Mouse (Mus musculus) kidney, postnatal 0 days (tissue): Measurements from ENCODE around the gene Sugt1. TPM values are rescaled to one million over a fixed set of nuclear protein-coding genes. Genes with fewer than 3 reads are reported as not detected.

ENCODE experiments used
- ATAC-seq: fragments of 200-750 bp; cut with Nextera tagmentation; replicated peaks from 2 replicates; pipeline ENCODE4 v1.8.0; 2017; ENCODE audit warnings: low read depth, moderate number of reproducible peaks, moderate TSS enrichment, moderate library complexity; ENCODE audit not compliant: low FRiP score
- DNase-seq: peaks from one replicate; pipeline ENCODE4 v3.0.0-alpha.2; 2016; ENCODE audit warnings: low spot score
- H3K27ac ChIP-seq: fragments of 300-500 bp; sonication (generic); 2 replicates; pipeline ENCODE4 v1.5.1; 2014; ENCODE audit warnings: mild to moderate bottlenecking
- H3K27me3 ChIP-seq: fragments of 300-500 bp; sonication (generic); 2 replicates; pipeline ENCODE4 v1.6.1; 2014; ENCODE audit warnings: low read length, mixed read lengths; ENCODE audit not compliant: insufficient read depth
- H3K36me3 ChIP-seq: fragments of 300-500 bp; sonication (generic); 2 replicates; pipeline ENCODE4 v1.6.1; 2014; ENCODE audit warnings: low read length, mixed read lengths; ENCODE audit not compliant: insufficient read depth
- H3K4me1 ChIP-seq: fragments of 300-500 bp; sonication (generic); replicated peaks from 2 replicates; pipeline ENCODE4 v1.6.1; 2014; ENCODE audit warnings: antibody characterized with exemption, low read length, mixed read lengths; ENCODE audit not compliant: insufficient read depth
- H3K4me2 ChIP-seq: fragments of 300-500 bp; sonication (generic); 2 replicates; pipeline ENCODE4 v1.6.1; 2014; ENCODE audit warnings: mild to moderate bottlenecking, low read length, moderate library complexity, mixed read lengths
- H3K4me3 ChIP-seq: fragments of 300-500 bp; sonication (generic); replicated peaks from 2 replicates; pipeline ENCODE4 v1.5.1; 2014; ENCODE audit warnings: low read depth, low read length
- H3K9ac ChIP-seq: fragments of 300-500 bp; sonication (generic); 2 replicates; pipeline ENCODE4 v1.6.1; 2014; ENCODE audit warnings: low read depth, low read length
- H3K9me3 ChIP-seq: fragments of 300-500 bp; sonication (generic); replicated peaks from 2 replicates; pipeline ENCODE4 v1.6.1; 2016; ENCODE audit warnings: low read length, inconsistent platforms, mixed read lengths
- CTCF ChIP-seq: IDR thresholded peaks from 2 replicates; pipeline ENCODE4 v1.5.1; 2016; ENCODE audit warnings: antibody characterized with exemption, low read depth, mild to moderate bottlenecking, moderate library complexity
- WGBS: fragments of 180-500 bp; shearing (Covaris S2); extraction: QIAGEN DNeasy Blood & Tissue Kit; methylation state at CpG from one replicate; pipeline ENCODE4 v1.1.7; 2014; 5-methylcytosine and 5-hydroxymethylcytosine counted together
- polyA plus RNA-seq: library from polyadenylated mRNA; unstranded; fragments of >200 nt; fragmentation: Nextera tagmentation; extraction: Ambion mirVana; gene quantifications from 2 replicates; pipeline ENCODE4 v1.2.1, GENCODE M21; 2015

Sugt1 gene
- polyA plus RNA-seq, 1 experiment from 2014 or later: 119 TPM

- peak; percentile 88 for DNase-seq
- ATAC-seq: no peak
- Histone ChIP-seq H3K9me3 (no peaks in the 10 kb centered on the region), H3K4me2 (no peak overlapping the region), H3K4me3 (no peak overlapping the region), H3K27me3 (no peaks in the 10 kb centered on the region), H3K4me1 (no peaks in the 10 kb centered on the region), H3K9ac (no peak overlapping the region), H3K36me3 (peaks cover 16% of the 10 kb centered on the region), H3K27ac (no peak overlapping the region)
- WGBS: 21% methylated on average over 5 of the region's 5 CpGs
- TF ChIP-seq CTCF: peak; percentile 78
These were observed 24.7 kb upstream of the Sugt1 start for GRCm38 (mm10) chr14:79562745-79563144.

GRCm38 (mm10) chr14:79564784-79565183 lies 22.7 kb upstream of the Sugt1 start:
- H3K4me3 ChIP-seq: no peak overlapping the region
- WGBS: 77% methylated on average over 6 of the region's 6 CpGs
- H3K27ac ChIP-seq: no peak overlapping the region
- peak; percentile 12 for DNase-seq
- TF ChIP-seq CTCF: peak; percentile 54
- no peak overlapping the region for H3K4me2 ChIP-seq
- no peaks in the 10 kb centered on the region for H3K27me3 ChIP-seq
- no peaks in the 10 kb centered on the region for H3K4me1 ChIP-seq
- no peak for ATAC-seq
- H3K9ac ChIP-seq: no peak overlapping the region
- H3K9me3 ChIP-seq: no peaks in the 10 kb centered on the region
- H3K36me3 ChIP-seq: peaks cover 26% of the 10 kb centered on the region

- no peaks in the 10 kb centered on the region for H3K27me3 ChIP-seq
- ATAC-seq (no peak), DNase-seq (no peak)
- H3K36me3 ChIP-seq: peaks cover 19% of the 10 kb centered on the region
- 82% methylated on average over 13 of the region's 13 CpGs for WGBS
- H3K9me3 ChIP-seq: no peaks in the 10 kb centered on the region
- H3K27ac ChIP-seq: no peak overlapping the region
- H3K4me1 ChIP-seq: no peaks in the 10 kb centered on the region
- H3K9ac ChIP-seq: no peak overlapping the region
- H3K4me2 ChIP-seq: no peak overlapping the region
- no peak for TF ChIP-seq CTCF
- no peak overlapping the region for H3K4me3 ChIP-seq
These were observed 13.9 kb upstream of the Sugt1 start for GRCm38 (mm10) chr14:79573482-79574191.

- Histone ChIP-seq H3K4me3 (no peak overlapping the region), H3K27ac (no peak overlapping the region), H3K4me1 (no peaks in the 10 kb centered on the region), H3K9ac (no peak overlapping the region), H3K4me2 (no peak overlapping the region), H3K9me3 (no peaks in the 10 kb centered on the region), H3K27me3 (no peaks in the 10 kb centered on the region), H3K36me3 (peaks cover 17% of the 10 kb centered on the region)
- ATAC-seq (no peak), DNase-seq (no peak)
- WGBS: 96% methylated on average over 1 of the region's 1 CpGs
- no peak for TF ChIP-seq CTCF
These were observed 13.1 kb upstream of the Sugt1 start for GRCm38 (mm10) chr14:79574361-79574760.

- Histone ChIP-seq H3K4me1 (peaks cover 7% of the 10 kb centered on the region; the same call in 1 of the 2 replicates), H3K27ac (no peak overlapping the region), H3K4me2 (no peak overlapping the region), H3K9ac (no peak overlapping the region), H3K4me3 (no peak overlapping the region), H3K27me3 (no peaks in the 10 kb centered on the region), H3K36me3 (peaks cover 8% of the 10 kb centered on the region; the same call in 1 of the 2 replicates), H3K9me3 (no peaks in the 10 kb centered on the region)
- ATAC-seq: no peak
- no peak for TF ChIP-seq CTCF
- DNase-seq: no peak
- WGBS: 77% methylated on average over 5 of the region's 5 CpGs
These were observed 3.8 kb upstream of the Sugt1 start for GRCm38 (mm10) chr14:79583526-79584245.

GRCm38 (mm10) chr14:79586499-79587138 lies 872 bp upstream of the Sugt1 start:
- ATAC-seq: no peak
- 34% methylated on average over 16 of the region's 16 CpGs for WGBS
- peak overlapping the region; percentile 73 for H3K9ac ChIP-seq

More at GRCm38 (mm10) chr14:79586499-79587138, 872 bp upstream of the Sugt1 start:
- DNase-seq: no peak
- no peaks in the 10 kb centered on the region for H3K36me3 ChIP-seq
- peak overlapping the region; percentile 76 for H3K4me2 ChIP-seq
- H3K9me3 ChIP-seq: no peaks in the 10 kb centered on the region
- H3K4me1 ChIP-seq: peaks cover 12% of the 10 kb centered on the region; the same call in 1 of the 2 replicates
- no peaks in the 10 kb centered on the region for H3K27me3 ChIP-seq
- peak overlapping the region; percentile 53 for H3K4me3 ChIP-seq
- peak overlapping the region; percentile 94 for H3K27ac ChIP-seq
- TF ChIP-seq CTCF: no peak
